14 mouse cellular contexts compared by ENCODE assay signal in the genomic region with DNA sequence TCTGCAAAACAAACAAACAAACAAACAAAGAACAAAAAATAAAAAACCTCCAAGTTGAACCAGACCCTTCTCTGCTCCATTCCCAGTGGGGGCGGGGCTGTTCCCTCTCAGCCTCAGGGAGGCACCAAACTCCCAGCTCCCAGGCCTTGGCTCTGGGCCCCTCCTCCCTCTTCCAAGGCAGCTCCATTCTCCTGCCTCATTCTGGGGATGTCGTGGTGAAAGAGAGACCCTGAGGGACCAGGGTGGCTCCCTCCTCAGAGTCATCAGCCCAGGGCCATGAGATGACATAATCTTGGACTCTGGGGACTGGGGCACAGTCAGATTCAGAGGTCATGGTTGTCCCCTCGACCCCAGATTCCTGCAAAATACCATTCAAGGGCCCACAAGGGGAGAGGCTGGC. TPM values are rescaled to one million over a fixed set of nuclear protein-coding genes. Genes with fewer than 3 reads are reported as not detected.
A peak's percentile ranks its signal among the peaks of the same experiment; 100 is the strongest.
DNase-seq lines count a peak whose midpoint lies in the region; ATAC-seq lines count a peak whose summit lies in the region.
"Had no signal": no experiment of that assay in that cellular context is flagged by ENCODE, and none has a peak within 500 bp of the region (broad histone marks: within the 10 kb centered on the region; RNA-seq: fewer than 3 reads in every experiment).

No protein-coding gene starts in this region.

- H3K9me3 ChIP-seq in heart, embryonic 10.5 days: no peaks in the 10 kb centered on the region
- H3K9me3 ChIP-seq in kidney, embryonic 15.5 days (replicated peaks): no peaks in the 10 kb centered on the region
- no peaks in the 10 kb centered on the region for H3K9me3 ChIP-seq in liver, embryonic 12.5 days (replicated peaks)
- H3K9me3 ChIP-seq: heart, embryonic 15.5 days; neural tube, embryonic 13.5 days had no signal

- no peak overlapping the region for H3K4me2 ChIP-seq in kidney, embryonic 15.5 days
- no peak overlapping the region for H3K4me2 ChIP-seq in liver, embryonic 12.5 days
- H3K4me2 ChIP-seq: heart, embryonic 15.5 days; neural tube, embryonic 13.5 days had no signal

- no peak for ATAC-seq in kidney, embryonic 15.5 days (replicated peaks; ENCODE audit: low FRiP score)
- no peak for ATAC-seq in liver, embryonic 12.5 days

- no peaks in the 10 kb centered on the region for H3K36me3 ChIP-seq in heart, embryonic 10.5 days
- H3K36me3 ChIP-seq in kidney, embryonic 15.5 days: no peaks in the 10 kb centered on the region
- no peaks in the 10 kb centered on the region for H3K36me3 ChIP-seq in liver, embryonic 12.5 days
- H3K36me3 ChIP-seq: heart, embryonic 15.5 days; neural tube, embryonic 13.5 days had no signal

- WGBS in heart, embryonic 10.5 days: 22% methylated on average over 3 of the region's 3 CpGs
- WGBS in kidney, embryonic 15.5 days: 15% methylated on average over 3 of the region's 3 CpGs
- 17% methylated on average over 3 of the region's 3 CpGs for WGBS in liver, embryonic 12.5 days (ENCODE audit: insufficient replicate concordance)

- no peak overlapping the region for H3K4me3 ChIP-seq in heart, embryonic 10.5 days
- no peak overlapping the region for H3K4me3 ChIP-seq in kidney, embryonic 15.5 days (replicated peaks)
- H3K4me3 ChIP-seq in liver, embryonic 12.5 days: no peak overlapping the region
- H3K4me3 ChIP-seq: heart, embryonic 15.5 days; neural tube, embryonic 13.5 days had no signal

- H3K4me1 ChIP-seq in heart, embryonic 10.5 days: peaks cover 25% of the 10 kb centered on the region
- H3K4me1 ChIP-seq in kidney, embryonic 15.5 days: peaks cover 8% of the 10 kb centered on the region; the same call in 1 of the 2 replicates
- H3K4me1 ChIP-seq in liver, embryonic 12.5 days: peaks cover 59% of the 10 kb centered on the region
- H3K4me1 ChIP-seq: neural tube, embryonic 13.5 days had no signal

- intact Hi-C loops in heart, postnatal 25 days (cut with DNase I): loop anchor here (1.0 kb wide), 1 partner anchor 128 kb away; no protein-coding TSS in a partner anchor

- peak overlapping the region; percentile 43; the same call in 1 of the 2 replicates for H3K27ac ChIP-seq in heart, embryonic 10.5 days
- no peak overlapping the region for H3K27ac ChIP-seq in kidney, embryonic 15.5 days
- peak overlapping the region; percentile 52 for H3K27ac ChIP-seq in liver, embryonic 12.5 days
- H3K27ac ChIP-seq: heart, embryonic 15.5 days; neural tube, embryonic 13.5 days had no signal

- H3K9ac ChIP-seq in kidney, embryonic 15.5 days: no peak overlapping the region
- peak overlapping the region; percentile 43; the same call in 1 of the 2 replicates for H3K9ac ChIP-seq in liver, embryonic 12.5 days
- H3K9ac ChIP-seq: heart, embryonic 15.5 days; neural tube, embryonic 13.5 days had no signal

- H3K27me3 ChIP-seq in heart, embryonic 10.5 days (ENCODE audit: insufficient read depth, poor library complexity, severe bottlenecking): peaks cover 38% of the 10 kb centered on the region
- H3K27me3 ChIP-seq in kidney, embryonic 15.5 days: no peaks in the 10 kb centered on the region; the same call in none of the 2 replicates
- peaks cover 24% of the 10 kb centered on the region for H3K27me3 ChIP-seq in liver, embryonic 12.5 days (replicated peaks)

- DNase-seq in heart, embryonic 10.5 days (ENCODE audit: low spot score): no peak
- no peak for DNase-seq in heart, postnatal 25 days (ENCODE audit: low spot score)
- peak; percentile 35 to 38 for DNase-seq in kidney, postnatal 4 days
- peak; percentile 40 for DNase-seq in MN1 (ENCODE audit: low spot score)
- DNase-seq in spleen, adult 18-20 months: no peak

RNA-seq across cellular contexts. Expression of a gene that starts 4.9 kb away (rescaled TPM):
- polyA plus RNA-seq in heart, embryonic 10.5 days (2016; fragmentation: Nextera tagmentation; extraction: Ambion mirVana): not detected in 2 replicates
- not detected for total RNA-seq in heart, postnatal 25 days (2021)
- 0.04 TPM in 1 of 2 replicates, not detected in the other for polyA plus RNA-seq in kidney, embryonic 15.5 days (2015; fragmentation: Nextera tagmentation; extraction: Ambion mirVana)
- 0.04 and 0.05 TPM in 2 replicates for polyA plus RNA-seq in liver, embryonic 12.5 days (2016; fragmentation: Nextera tagmentation; extraction: Ambion mirVana)
- total RNA-seq: gastrocnemius, adult 18-20 months; megakaryocyte, adult 5-6 weeks; monocyte, adult 5-6 weeks had no signal
- polyA plus RNA-seq: limb, embryonic 11.5 days; lung, postnatal 0 days had no signal

RNA-seq across cellular contexts. Expression of a gene that starts 21.5 kb away (rescaled TPM):
- polyA plus RNA-seq in heart, embryonic 10.5 days (2016; fragmentation: Nextera tagmentation; extraction: Ambion mirVana): 32.1 and 34.6 TPM in 2 replicates
- total RNA-seq in heart, postnatal 25 days (2021): 10 to 100 TPM; 22.4 to 23.6 TPM
- 43.8 and 48.1 TPM in 2 replicates for polyA plus RNA-seq in kidney, embryonic 15.5 days (2015; fragmentation: Nextera tagmentation; extraction: Ambion mirVana)
- polyA plus RNA-seq in liver, embryonic 12.5 days (2016; fragmentation: Nextera tagmentation; extraction: Ambion mirVana): 66.1 and 70.5 TPM in 2 replicates

RNA-seq across cellular contexts. Expression of a gene that starts 21.6 kb away (rescaled TPM):
- 200 and 266 TPM in 2 replicates for polyA plus RNA-seq in heart, embryonic 10.5 days (2016; fragmentation: Nextera tagmentation; extraction: Ambion mirVana)
- 10 to 100 TPM; 20.9 to 31.6 TPM for total RNA-seq in heart, postnatal 25 days (2021)
- polyA plus RNA-seq in kidney, embryonic 15.5 days (2015; fragmentation: Nextera tagmentation; extraction: Ambion mirVana): 303 and 328 TPM in 2 replicates
- 235 and 245 TPM in 2 replicates for polyA plus RNA-seq in liver, embryonic 12.5 days (2016; fragmentation: Nextera tagmentation; extraction: Ambion mirVana)

RNA-seq across cellular contexts. Expression of a gene that starts 24.2 kb away (rescaled TPM):
- polyA plus RNA-seq in heart, embryonic 10.5 days (2016; fragmentation: Nextera tagmentation; extraction: Ambion mirVana): 348 and 363 TPM in 2 replicates
- total RNA-seq in heart, postnatal 25 days (2021): 100 to 1,000 TPM; 143 to 148 TPM
- 365 and 368 TPM in 2 replicates for polyA plus RNA-seq in kidney, embryonic 15.5 days (2015; fragmentation: Nextera tagmentation; extraction: Ambion mirVana)
- polyA plus RNA-seq in liver, embryonic 12.5 days (2016; fragmentation: Nextera tagmentation; extraction: Ambion mirVana): 271 and 301 TPM in 2 replicates

RNA-seq across cellular contexts. Expression of a gene that starts 32.8 kb away (rescaled TPM):
- 0.14 and 0.43 TPM in 2 replicates for polyA plus RNA-seq in heart, embryonic 10.5 days (2016; fragmentation: Nextera tagmentation; extraction: Ambion mirVana)
- total RNA-seq in heart, postnatal 25 days (2021): 10 to 100 TPM in 1 of 2 experiments, 1 to 10 TPM in 1; 6.3 to 10.6 TPM
- polyA plus RNA-seq in kidney, embryonic 15.5 days (2015; fragmentation: Nextera tagmentation; extraction: Ambion mirVana): 0.83 and 1.2 TPM in 2 replicates
- polyA plus RNA-seq in liver, embryonic 12.5 days (2016; fragmentation: Nextera tagmentation; extraction: Ambion mirVana): not detected in 2 replicates
- total RNA-seq: megakaryocyte, adult 5-6 weeks; monocyte, adult 5-6 weeks had no signal
- polyA plus RNA-seq: lung, postnatal 0 days had no signal

Comparison
In these comparisons a context has a peak if more than half of its experiments do, and no peak if none do; other contexts are left out.
1. DNase-seq: peak in kidney, postnatal 4 days (2 of 2) and MN1 (single experiment); none in heart, embryonic 10.5 days (single experiment), heart, postnatal 25 days (single experiment) and spleen, adult 18-20 months (0 of 2).